Mouse (Mus musculus): ENCODE measurements at regions not wholly inside any gene's neighbourhood (a gene's known extent, or its start where the extent isn't known, plus 50 kb on each side); places are given as distances from the start of the nearest gene placed in this dataset.

GRCm38 (mm10) chr17:51528161-51528560 is 304.9 kb downstream of the Satb1 start:
- no peak for TF ChIP-seq CTCF (IDR thresholded peaks at IDR 0.05; ENCODE audit: low read depth)
- no peak for TF ChIP-seq EP300 (IDR thresholded peaks at IDR 0.05; ENCODE audit: low read depth)

Measured in liver, postnatal 0 days (tissue).